Mouse (Mus musculus) neural tube, embryonic 11.5 days (tissue): ENCODE measurements around the gene Plpp4. TPM values are rescaled to one million over a fixed set of nuclear protein-coding genes. Genes with fewer than 3 reads are reported as not detected.

Experiments used
- ATAC-seq: fragments of 200-750 bp; cut with Nextera tagmentation; 2 replicates; pipeline ENCODE4 v1.8.0; 2017; ENCODE audit warnings: moderate number of reproducible peaks, mild to moderate bottlenecking, moderate TSS enrichment, moderate library complexity; ENCODE audit not compliant: insufficient read depth, low FRiP score, low TSS enrichment
- DNase-seq: peaks from one replicate; pipeline ENCODE4 v3.0.0-alpha.2; 2015; ENCODE audit warnings: low spot score
- H3K27ac ChIP-seq: fragments of 300-500 bp; sonication (generic); 2 replicates; pipeline ENCODE4 v1.5.1; 2014; ENCODE audit warnings: low read depth, mild to moderate bottlenecking, low read length
- H3K27me3 ChIP-seq: fragments of 300-500 bp; sonication (generic); 2 replicates; pipeline ENCODE4 v1.6.1; 2014; ENCODE audit warnings: mild to moderate bottlenecking, low read length, mixed read lengths; ENCODE audit not compliant: control insufficient read depth, insufficient read depth
- H3K36me3 ChIP-seq: fragments of 300-500 bp; sonication (generic); 2 replicates; pipeline ENCODE4 v1.6.1; 2014; ENCODE audit warnings: mild to moderate bottlenecking, low read length, moderate library complexity, mixed read lengths; ENCODE audit not compliant: control insufficient read depth, insufficient read depth
- H3K4me1 ChIP-seq: fragments of 300-500 bp; sonication (generic); 2 replicates; pipeline ENCODE4 v1.6.1; 2014; ENCODE audit warnings: low read length, mixed read lengths; ENCODE audit not compliant: control insufficient read depth, insufficient read depth
- H3K4me2 ChIP-seq: fragments of 300-500 bp; sonication (generic); 2 replicates; pipeline ENCODE4 v1.6.1; 2014; ENCODE audit warnings: low read depth, mild to moderate bottlenecking, moderate library complexity
- H3K4me3 ChIP-seq: fragments of 300-500 bp; sonication (generic); 2 replicates; pipeline ENCODE4 v1.5.1; 2014; ENCODE audit warnings: low read depth, low read length
- H3K9ac ChIP-seq: fragments of 300-500 bp; sonication (generic); 2 replicates; pipeline ENCODE4 v1.6.1; 2014; ENCODE audit warnings: mild to moderate bottlenecking, low read length
- H3K9me3 ChIP-seq: fragments of 300-500 bp; sonication (generic); 2 replicates; pipeline ENCODE4 v1.6.1; 2016; ENCODE audit warnings: low read length; ENCODE audit not compliant: control insufficient read depth
- WGBS: fragments of 180-500 bp; shearing (Covaris S2); extraction: QIAGEN DNeasy Blood & Tissue Kit; methylation state at CpG from one replicate; pipeline ENCODE4 v1.1.7; 2014; 5-methylcytosine and 5-hydroxymethylcytosine counted together
- polyA plus RNA-seq: library from polyadenylated mRNA; unstranded; fragments of >200 nt; fragmentation: Nextera tagmentation; extraction: Ambion mirVana; gene quantifications from 2 replicates; pipeline ENCODE4 v1.2.1, GENCODE M21; 2014

The Plpp4 gene
- polyA plus RNA-seq, 1 experiment from 2014 or later, result 0.85 TPM

GRCm38 (mm10) chr7:129253406-129253805 lies 3.4 kb upstream of the Plpp4 start:
- H3K4me1 ChIP-seq, result no peaks in the 10 kb centered on the region
- 87% methylated on average over 6 of the region's 6 CpGs for WGBS
- H3K27me3 ChIP-seq, result peaks cover 19% of the 10 kb centered on the region
- H3K4me2 ChIP-seq, result no peak overlapping the region
- H3K27ac ChIP-seq, result no peak overlapping the region
- no peak overlapping the region for H3K4me3 ChIP-seq
- DNase-seq (no peak), ATAC-seq (no peak)
- no peak overlapping the region for H3K9ac ChIP-seq
- no peaks in the 10 kb centered on the region for H3K9me3 ChIP-seq
- H3K36me3 ChIP-seq, result no peaks in the 10 kb centered on the region

GRCm38 (mm10) chr7:129254126-129254525 lies 2.7 kb upstream of the Plpp4 start:
- H3K4me1 ChIP-seq, result no peaks in the 10 kb centered on the region
- WGBS, result 82% methylated on average over 1 of the region's 1 CpGs
- H3K9ac ChIP-seq, result no peak overlapping the region
- no peaks in the 10 kb centered on the region for H3K36me3 ChIP-seq
- no peak overlapping the region for H3K27ac ChIP-seq
- no peak for ATAC-seq
- DNase-seq, result no peak
- no peak overlapping the region for H3K4me2 ChIP-seq
- no peaks in the 10 kb centered on the region for H3K9me3 ChIP-seq
- H3K27me3 ChIP-seq, result peaks cover 20% of the 10 kb centered on the region
- no peak overlapping the region for H3K4me3 ChIP-seq

GRCm38 (mm10) chr7:129255406-129255805 lies 1.4 kb upstream of the Plpp4 start:
- Histone ChIP-seq H3K9ac (no peak overlapping the region), H3K27me3 (peaks cover 20% of the 10 kb centered on the region), H3K4me3 (no peak overlapping the region), H3K4me2 (no peak overlapping the region), H3K4me1 (no peaks in the 10 kb centered on the region), H3K9me3 (no peaks in the 10 kb centered on the region), H3K36me3 (no peaks in the 10 kb centered on the region), H3K27ac (no peak overlapping the region)
- WGBS, result 91% methylated on average over 6 of the region's 6 CpGs
- no peak for ATAC-seq
- no peak for DNase-seq

GRCm38 (mm10) chr7:129257374-129258018 lies 665 bp downstream of the Plpp4 start:
- H3K4me3 ChIP-seq, result peak overlapping the region; percentile 44
- peak overlapping the region; percentile 77 for H3K4me2 ChIP-seq
- DNase-seq (no peak), ATAC-seq (no peak)
- no peaks in the 10 kb centered on the region for H3K36me3 ChIP-seq
- no peaks in the 10 kb centered on the region for H3K4me1 ChIP-seq
- no peaks in the 10 kb centered on the region for H3K9me3 ChIP-seq
- WGBS, result 11% methylated on average over 13 of the region's 13 CpGs
- peaks cover 20% of the 10 kb centered on the region for H3K27me3 ChIP-seq
- no peak overlapping the region for H3K27ac ChIP-seq
- peak overlapping the region; percentile 42; the same call in 1 of the 2 replicates for H3K9ac ChIP-seq

- Histone ChIP-seq H3K9ac (no peak overlapping the region), H3K4me3 (no peak overlapping the region), H3K36me3 (no peaks in the 10 kb centered on the region), H3K27me3 (peaks cover 20% of the 10 kb centered on the region), H3K27ac (no peak overlapping the region), H3K4me2 (no peak overlapping the region), H3K9me3 (no peaks in the 10 kb centered on the region), H3K4me1 (no peaks in the 10 kb centered on the region)
- WGBS, result 65% methylated on average over 7 of the region's 7 CpGs
- ATAC-seq (no peak), DNase-seq (no peak)
These were observed 1.5 kb downstream of the Plpp4 start for GRCm38 (mm10) chr7:129258331-129258730.

- Histone ChIP-seq H3K27ac (no peak overlapping the region), H3K27me3 (peaks cover 20% of the 10 kb centered on the region), H3K4me1 (no peaks in the 10 kb centered on the region), H3K4me3 (no peak overlapping the region), H3K9ac (no peak overlapping the region), H3K36me3 (no peaks in the 10 kb centered on the region), H3K4me2 (no peak overlapping the region), H3K9me3 (no peaks in the 10 kb centered on the region)
- WGBS, result 88% methylated on average over 6 of the region's 6 CpGs
- DNase-seq (no peak), ATAC-seq (no peak)
These were observed 2.4 kb downstream of the Plpp4 start for GRCm38 (mm10) chr7:129259195-129259594.

- Histone ChIP-seq H3K4me3 (no peak overlapping the region), H3K9ac (no peak overlapping the region), H3K36me3 (no peaks in the 10 kb centered on the region), H3K9me3 (no peaks in the 10 kb centered on the region), H3K4me2 (no peak overlapping the region), H3K4me1 (no peaks in the 10 kb centered on the region), H3K27me3 (no peaks in the 10 kb centered on the region), H3K27ac (no peak overlapping the region)
- 59% methylated on average over 4 of the region's 4 CpGs for WGBS
- ATAC-seq (no peak), DNase-seq (no peak)
These were observed 17.0 kb downstream of the Plpp4 start for GRCm38 (mm10) chr7:129273867-129274266.

- WGBS, result 88% methylated on average over 5 of the region's 5 CpGs
- Histone ChIP-seq H3K27ac (no peak overlapping the region), H3K36me3 (no peaks in the 10 kb centered on the region)
These were observed 17.9 kb downstream of the Plpp4 start for GRCm38 (mm10) chr7:129274726-129275125.

GRCm38 (mm10) chr7:129277751-129278150 lies 20.9 kb downstream of the Plpp4 start:
- no peaks in the 10 kb centered on the region for H3K4me1 ChIP-seq
- no peak for ATAC-seq
- no peaks in the 10 kb centered on the region for H3K9me3 ChIP-seq
- H3K4me2 ChIP-seq, result no peak overlapping the region
- no peaks in the 10 kb centered on the region for H3K36me3 ChIP-seq
- H3K4me3 ChIP-seq, result no peak overlapping the region
- no peak for DNase-seq
- no peaks in the 10 kb centered on the region for H3K27me3 ChIP-seq
- 86% methylated on average over 5 of the region's 5 CpGs for WGBS
- no peak overlapping the region for H3K9ac ChIP-seq
- H3K27ac ChIP-seq, result no peak overlapping the region

More at GRCm38 (mm10) chr7:129274726-129275125, 17.9 kb downstream of the Plpp4 start:
- no peak for ATAC-seq
- Histone ChIP-seq H3K9me3 (no peaks in the 10 kb centered on the region), H3K27me3 (no peaks in the 10 kb centered on the region), H3K4me3 (no peak overlapping the region), H3K4me1 (no peaks in the 10 kb centered on the region), H3K4me2 (no peak overlapping the region), H3K9ac (no peak overlapping the region)
- no peak for DNase-seq
